Mouse (Mus musculus): ENCODE data around the gene Birc5. TPM values are rescaled to one million over a fixed set of nuclear protein-coding genes. Genes with fewer than 3 reads are reported as not detected.

The Birc5 gene
- total RNA-seq, 4 experiments from 2014 or later = 0.24 TPM; not detected in 3

- DNase-seq (ENCODE audit: low spot score in 2 of 2) = no peak
These were observed 33.2 kb downstream of the Birc5 start for GRCm38 (mm10) chr11:117882208-117882607.

- no peak for DNase-seq (ENCODE audit: low spot score in 2 of 2)
These were observed 36.9 kb downstream of the Birc5 start for GRCm38 (mm10) chr11:117886000-117886399.

GRCm38 (mm10) chr11:117888168-117888852 is 39.3 kb downstream of the Birc5 start:
- no peak for DNase-seq (ENCODE audit: low spot score in 2 of 2)

GRCm38 (mm10) chr11:117888853-117889822 is 40.1 kb downstream of the Birc5 start:
- no peak for DNase-seq (ENCODE audit: low spot score in 2 of 2)

- DNase-seq (ENCODE audit: low spot score in 2 of 2) = no peak
These were observed 40.9 kb downstream of the Birc5 start for GRCm38 (mm10) chr11:117889887-117890340.

- DNase-seq (ENCODE audit: low spot score in 2 of 2) = peak; percentile 38 to 64
These were observed 41.6 kb downstream of the Birc5 start for GRCm38 (mm10) chr11:117890519-117891282.

- no peak for DNase-seq (ENCODE audit: low spot score in 2 of 2)
These were observed 42.6 kb downstream of the Birc5 start for GRCm38 (mm10) chr11:117891581-117892175.

- no peak for DNase-seq (ENCODE audit: low spot score in 2 of 2)
These were observed 43.1 kb downstream of the Birc5 start for GRCm38 (mm10) chr11:117892199-117892598.

GRCm38 (mm10) chr11:117894676-117895075 is 45.6 kb downstream of the Birc5 start:
- no peak for DNase-seq (ENCODE audit: low spot score in 2 of 2)

- DNase-seq (ENCODE audit: low spot score in 2 of 2) = no peak
These were observed 47.5 kb downstream of the Birc5 start for GRCm38 (mm10) chr11:117896533-117896932.

- no peak for DNase-seq (ENCODE audit: low spot score in 2 of 2)
These were observed 53.2 kb downstream of the Birc5 start for GRCm38 (mm10) chr11:117902282-117902681.

- no peak for DNase-seq (ENCODE audit: low spot score in 2 of 2)
These were observed 55.4 kb downstream of the Birc5 start for GRCm38 (mm10) chr11:117904442-117904841.

Other genes starting within 250 kb of the Birc5 start
- 10 to 100 TPM; 17.0 to 20.8 (median 18.6) TPM for gene Tnrc6c, start 195.0 kb upstream of the Birc5 start, total RNA-seq (2022)
- under 1 TPM; 0.38 to 0.89 (median 0.43) TPM for gene Tmc8, start 67.2 kb upstream of the Birc5 start, total RNA-seq (2022)
- gene Tmc6, start 67.1 kb upstream of the Birc5 start, total RNA-seq (2022) = 1 to 10 TPM; 2.4 to 6.4 (median 4.5) TPM
- not detected for gene 6030468B19Rik, start 51.6 kb upstream of the Birc5 start, total RNA-seq (2022)
- 1 to 10 TPM in 2 of 4 experiments, under 1 TPM in 1, not detected in 1; 0.46 to 1.2 (median 1.1) TPM for gene Gm20708, start 39.6 kb upstream of the Birc5 start, total RNA-seq (2022)
- 100 to 1,000 TPM; 182 to 198 (median 184) TPM for gene Syngr2, start 39.6 kb upstream of the Birc5 start, total RNA-seq (2022)
- gene Afmid, start 23.3 kb upstream of the Birc5 start, total RNA-seq (2022) = 1 to 10 TPM; 2.0 to 4.6 (median 3.4) TPM
- 1 to 10 TPM; 2.5 to 5.4 (median 4.1) TPM for gene Tk1, start 23.2 kb upstream of the Birc5 start, total RNA-seq (2022)
- gene Tmem235, start 11.5 kb downstream of the Birc5 start, total RNA-seq (2022) = not detected
- gene Tha1, start 24.2 kb downstream of the Birc5 start, total RNA-seq (2022) = 1 to 10 TPM; 2.7 to 3.8 (median 3.4) TPM
- gene Socs3, start 120.8 kb downstream of the Birc5 start, total RNA-seq (2022) = 1 to 10 TPM; 1.9 to 3.3 (median 2.5) TPM
- gene Pgs1, start 137.0 kb downstream of the Birc5 start, total RNA-seq (2022) = 10 to 100 TPM; 16.9 to 23.0 (median 19.1) TPM